Mouse (Mus musculus): ENCODE measurements around the gene Cdkn2c. TPM values are rescaled to one million over a fixed set of nuclear protein-coding genes. Genes with fewer than 3 reads are reported as not detected.

Cdkn2c gene
- polyA plus RNA-seq, 1 experiment from 2014 or later = 7.5 TPM

DNA sequence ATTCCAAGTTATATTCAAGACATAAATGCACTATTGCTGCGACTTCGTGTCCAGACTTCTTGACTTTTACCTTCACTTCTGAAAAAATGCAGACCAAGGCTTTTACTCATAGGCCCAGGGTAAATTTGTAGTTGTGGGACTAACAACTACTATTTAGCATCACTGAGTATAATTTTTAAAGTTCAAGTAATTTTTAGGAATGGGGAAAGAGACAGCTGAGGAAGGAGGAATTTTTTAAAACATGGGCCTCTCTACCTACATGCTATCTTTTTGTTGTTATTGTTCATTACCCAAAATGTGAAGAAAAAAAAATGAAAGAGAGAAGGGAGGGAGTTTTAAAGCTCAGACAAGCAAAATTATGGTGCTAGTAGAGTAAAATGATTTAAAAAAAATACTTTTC, 12.3 kb downstream of the Cdkn2c start:
- Histone ChIP-seq H3K9me3 (ENCODE audit: control insufficient read depth) (no peaks in the 10 kb centered on the region), H3K27me3 (replicated peaks; ENCODE audit: control insufficient read depth, insufficient read depth, low read length) (peaks cover 47% of the 10 kb centered on the region), H3K27ac (ENCODE audit: low read depth, low read length) (no peak overlapping the region), H3K4me1 (replicated peaks; ENCODE audit: control insufficient read depth, insufficient read depth, low read length) (peaks cover 9% of the 10 kb centered on the region; the same call in 1 of the 2 replicates), H3K36me3 (ENCODE audit: control insufficient read depth, insufficient read depth) (no peaks in the 10 kb centered on the region), H3K4me3 (ENCODE audit: low read depth, low read length) (no peak overlapping the region), H3K4me2 (replicated peaks; ENCODE audit: low read depth) (no peak overlapping the region), H3K9ac (ENCODE audit: low read depth, low read length) (no peak overlapping the region)
- TF ChIP-seq CTCF (IDR thresholded peaks at IDR 0.05; ENCODE audit: low read depth) = no peak
- no peak for ATAC-seq
- WGBS = 63% methylated on average over 2 of the region's 2 CpGs

DNA sequence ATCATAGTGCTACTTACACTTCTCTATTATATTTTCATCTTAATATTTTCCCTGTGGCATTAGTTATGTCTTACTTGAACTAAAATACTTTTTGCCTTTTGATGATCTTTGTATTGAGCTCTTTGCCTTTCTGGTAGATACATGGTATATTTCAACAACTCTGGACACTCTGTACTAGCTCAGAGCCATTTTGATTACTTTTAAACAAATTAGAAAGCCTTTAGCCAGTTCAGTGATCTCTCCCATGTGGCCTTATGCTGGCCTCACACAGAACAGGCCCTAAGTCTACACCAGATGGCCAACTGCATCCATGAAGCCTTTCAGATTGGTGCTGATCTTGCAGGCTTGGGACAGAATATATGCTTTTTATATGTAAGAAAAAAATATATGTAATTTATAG, 13.7 kb downstream of the Cdkn2c start:
- ATAC-seq = no peak
- Histone ChIP-seq H3K27ac (ENCODE audit: low read depth, low read length) (no peak overlapping the region), H3K9ac (ENCODE audit: low read depth, low read length) (no peak overlapping the region), H3K36me3 (ENCODE audit: control insufficient read depth, insufficient read depth) (no peaks in the 10 kb centered on the region), H3K4me3 (ENCODE audit: low read depth, low read length) (no peak overlapping the region), H3K4me2 (replicated peaks; ENCODE audit: low read depth) (no peak overlapping the region), H3K9me3 (ENCODE audit: control insufficient read depth) (no peaks in the 10 kb centered on the region), H3K27me3 (replicated peaks; ENCODE audit: control insufficient read depth, insufficient read depth, low read length) (peaks cover 35% of the 10 kb centered on the region), H3K4me1 (replicated peaks; ENCODE audit: control insufficient read depth, insufficient read depth, low read length) (peaks cover 9% of the 10 kb centered on the region; the same call in 1 of the 2 replicates)
- TF ChIP-seq CTCF (IDR thresholded peaks at IDR 0.05; ENCODE audit: low read depth) = no peak

DNA sequence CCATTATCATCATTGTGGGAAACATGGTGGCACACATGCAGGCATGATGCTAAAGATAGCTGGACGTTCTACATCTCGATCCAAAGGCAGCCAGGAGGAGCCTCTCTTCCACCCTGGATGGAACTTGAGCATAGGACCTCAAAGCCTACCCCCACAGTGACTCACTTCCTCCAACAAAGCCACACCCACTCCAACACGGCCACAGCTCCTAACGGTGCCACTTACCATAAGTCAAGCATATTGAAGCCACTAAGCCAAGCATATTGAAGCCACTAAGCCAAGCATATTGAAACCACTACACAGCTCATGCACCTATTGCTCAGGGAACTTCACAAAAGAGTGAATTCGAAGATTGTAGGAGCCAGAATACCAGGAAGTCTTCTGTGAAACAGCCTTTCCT, 17.7 kb downstream of the Cdkn2c start:
- Histone ChIP-seq H3K27ac (ENCODE audit: low read depth, low read length) (no peak overlapping the region), H3K4me1 (replicated peaks; ENCODE audit: control insufficient read depth, insufficient read depth, low read length) (no peaks in the 10 kb centered on the region), H3K36me3 (ENCODE audit: control insufficient read depth, insufficient read depth) (no peaks in the 10 kb centered on the region), H3K9me3 (ENCODE audit: control insufficient read depth) (no peaks in the 10 kb centered on the region), H3K4me3 (ENCODE audit: low read depth, low read length) (no peak overlapping the region), H3K4me2 (replicated peaks; ENCODE audit: low read depth) (no peak overlapping the region), H3K27me3 (replicated peaks; ENCODE audit: control insufficient read depth, insufficient read depth, low read length) (0 out of 2 replicates have a peak, but pooled peaks cover 3% of the 10 kb centered on the region), H3K9ac (ENCODE audit: low read depth, low read length) (no peak overlapping the region)
- 80% methylated on average over 5 of the region's 5 CpGs for WGBS
- TF ChIP-seq CTCF (IDR thresholded peaks at IDR 0.05; ENCODE audit: low read depth) = no peak
- ATAC-seq = no peak

DNA sequence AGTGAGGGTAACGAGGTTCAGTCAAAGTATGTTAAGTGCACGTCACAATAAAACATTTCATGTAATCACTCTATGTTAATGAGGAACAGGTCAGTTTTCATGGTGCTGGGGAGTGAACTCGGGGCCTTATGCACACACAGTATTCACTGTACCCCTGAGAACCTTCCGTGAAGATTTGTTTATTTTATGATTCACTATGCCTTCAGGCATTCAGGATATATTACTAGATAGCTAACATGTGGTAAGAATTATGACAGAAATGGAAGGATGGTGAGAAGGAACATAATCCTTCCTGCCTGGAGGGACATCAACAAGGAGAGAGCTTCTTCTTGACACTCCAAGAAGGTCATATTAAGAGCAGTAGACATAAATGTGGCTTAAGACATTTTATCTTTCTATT, 19.7 kb downstream of the Cdkn2c start:
- no peaks in the 10 kb centered on the region for H3K4me1 ChIP-seq (replicated peaks; ENCODE audit: control insufficient read depth, insufficient read depth, low read length)
- no peak overlapping the region for H3K9ac ChIP-seq (ENCODE audit: low read depth, low read length)
- H3K27ac ChIP-seq (ENCODE audit: low read depth, low read length) = no peak overlapping the region
- H3K27me3 ChIP-seq (replicated peaks; ENCODE audit: control insufficient read depth, insufficient read depth, low read length) = no peaks in the 10 kb centered on the region
- ATAC-seq = no peak
- H3K9me3 ChIP-seq (ENCODE audit: control insufficient read depth) = no peaks in the 10 kb centered on the region
- no peak overlapping the region for H3K4me2 ChIP-seq (replicated peaks; ENCODE audit: low read depth)
- no peak for TF ChIP-seq CTCF (IDR thresholded peaks at IDR 0.05; ENCODE audit: low read depth)
- H3K36me3 ChIP-seq (ENCODE audit: control insufficient read depth, insufficient read depth) = no peaks in the 10 kb centered on the region
- H3K4me3 ChIP-seq (ENCODE audit: low read depth, low read length) = no peak overlapping the region
- WGBS = 55% methylated on average over 4 of the region's 4 CpGs

DNA sequence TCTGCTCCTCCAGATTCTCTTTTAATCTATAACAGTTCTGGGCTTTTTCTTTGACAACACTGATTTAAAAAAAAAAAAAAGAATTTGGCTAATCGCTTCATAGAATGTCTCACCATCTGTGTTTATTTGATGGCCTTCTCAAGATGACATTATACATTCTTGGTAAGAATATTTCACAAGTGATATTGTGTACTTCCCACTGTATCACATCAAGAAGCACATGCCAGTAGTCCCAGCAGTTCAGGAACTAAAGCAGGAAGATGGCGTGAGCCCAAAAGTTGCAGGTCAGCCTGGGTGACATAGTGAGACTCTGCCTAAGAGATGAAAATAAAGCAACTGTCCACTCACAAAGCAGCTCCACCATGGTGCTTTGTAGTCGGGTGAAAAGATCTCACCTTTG, 25.5 kb downstream of the Cdkn2c start:
- Histone ChIP-seq H3K4me3 (ENCODE audit: low read depth, low read length) (no peak overlapping the region), H3K4me1 (replicated peaks; ENCODE audit: control insufficient read depth, insufficient read depth, low read length) (no peaks in the 10 kb centered on the region), H3K4me2 (replicated peaks; ENCODE audit: low read depth) (no peak overlapping the region), H3K9me3 (ENCODE audit: control insufficient read depth) (no peaks in the 10 kb centered on the region), H3K9ac (ENCODE audit: low read depth, low read length) (no peak overlapping the region), H3K27ac (ENCODE audit: low read depth, low read length) (no peak overlapping the region), H3K36me3 (ENCODE audit: control insufficient read depth, insufficient read depth) (no peaks in the 10 kb centered on the region), H3K27me3 (replicated peaks; ENCODE audit: control insufficient read depth, insufficient read depth, low read length) (no peaks in the 10 kb centered on the region)
- WGBS = 65% methylated on average over 3 of the region's 3 CpGs
- ATAC-seq = no peak
- TF ChIP-seq CTCF (IDR thresholded peaks at IDR 0.05; ENCODE audit: low read depth) = no peak

DNA sequence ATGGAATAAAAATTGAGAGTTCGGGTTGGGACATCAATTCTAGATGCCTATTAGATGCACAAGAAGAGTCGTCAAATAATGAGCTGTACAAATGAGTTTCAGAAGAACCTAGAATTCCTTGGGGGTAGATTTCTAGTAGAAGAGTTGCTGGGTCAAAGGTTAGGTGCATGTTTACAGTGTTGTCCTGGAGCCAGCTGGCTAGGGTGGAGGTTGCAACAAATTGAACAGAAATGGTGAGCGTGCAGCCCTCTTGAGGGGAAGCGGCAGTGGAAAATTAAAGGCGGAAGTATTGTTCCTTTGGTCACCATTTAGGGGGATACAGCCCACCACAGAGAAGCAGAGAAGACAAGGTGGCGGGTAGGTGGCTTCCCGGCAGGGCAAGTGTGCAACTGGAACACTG, 26.8 kb downstream of the Cdkn2c start:
- TF ChIP-seq CTCF (IDR thresholded peaks at IDR 0.05; ENCODE audit: low read depth) = no peak
- no peaks in the 10 kb centered on the region for H3K9me3 ChIP-seq (ENCODE audit: control insufficient read depth)

DNA sequence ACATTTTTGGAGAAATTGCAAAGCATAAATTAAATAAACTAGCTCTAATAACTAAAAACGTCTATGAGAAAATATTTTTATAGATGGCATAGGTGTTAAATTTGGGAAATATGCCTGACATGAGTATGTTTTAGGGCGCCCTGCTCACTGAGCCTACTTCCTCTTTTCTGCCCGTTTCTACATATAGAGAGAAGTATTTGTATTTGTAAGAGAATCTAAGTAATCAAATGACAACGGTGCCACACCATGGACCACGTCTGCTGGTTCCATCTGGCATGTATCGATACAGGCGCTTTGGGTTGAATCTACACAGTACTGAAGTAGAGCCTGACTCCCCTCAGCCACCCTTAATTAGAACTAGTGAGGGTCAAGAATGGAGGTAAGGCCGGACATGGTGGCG, 27.6 kb downstream of the Cdkn2c start:
- H3K4me1 ChIP-seq (replicated peaks; ENCODE audit: control insufficient read depth, insufficient read depth, low read length) = no peaks in the 10 kb centered on the region
- H3K27me3 ChIP-seq (replicated peaks; ENCODE audit: control insufficient read depth, insufficient read depth, low read length) = no peaks in the 10 kb centered on the region
- no peak overlapping the region for H3K9ac ChIP-seq (ENCODE audit: low read depth, low read length)
- WGBS = 87% methylated on average over 9 of the region's 9 CpGs
- no peak overlapping the region for H3K27ac ChIP-seq (ENCODE audit: low read depth, low read length)
- no peaks in the 10 kb centered on the region for H3K9me3 ChIP-seq (ENCODE audit: control insufficient read depth)
- H3K36me3 ChIP-seq (ENCODE audit: control insufficient read depth, insufficient read depth) = no peaks in the 10 kb centered on the region
- ATAC-seq = no peak
- no peak overlapping the region for H3K4me3 ChIP-seq (ENCODE audit: low read depth, low read length)
- no peak overlapping the region for H3K4me2 ChIP-seq (replicated peaks; ENCODE audit: low read depth)
- TF ChIP-seq CTCF (IDR thresholded peaks at IDR 0.05; ENCODE audit: low read depth) = no peak

More for the DNA sequence above, 26.8 kb downstream of the Cdkn2c start:
- Histone ChIP-seq H3K4me3 (ENCODE audit: low read depth, low read length) (no peak overlapping the region), H3K36me3 (ENCODE audit: control insufficient read depth, insufficient read depth) (no peaks in the 10 kb centered on the region), H3K4me1 (replicated peaks; ENCODE audit: control insufficient read depth, insufficient read depth, low read length) (no peaks in the 10 kb centered on the region), H3K27ac (ENCODE audit: low read depth, low read length) (no peak overlapping the region), H3K27me3 (replicated peaks; ENCODE audit: control insufficient read depth, insufficient read depth, low read length) (no peaks in the 10 kb centered on the region), H3K4me2 (replicated peaks; ENCODE audit: low read depth) (no peak overlapping the region), H3K9ac (ENCODE audit: low read depth, low read length) (no peak overlapping the region)
- no peak for ATAC-seq
- 86% methylated on average over 7 of the region's 7 CpGs for WGBS

Data from intestine, postnatal 0 days (tissue).